Mouse (Mus musculus) midbrain, embryonic 11.5 days (tissue): ENCODE results near the gene Efcab2. TPM values are rescaled to one million over a fixed set of nuclear protein-coding genes. Genes with fewer than 3 reads are reported as not detected.
A peak's percentile ranks its signal among the peaks of the same experiment; 100 is the strongest.

Source experiments
- ATAC-seq: fragments of 200-750 bp; cut with Nextera tagmentation; 2 replicates; pipeline ENCODE4 v1.8.0; 2017; ENCODE audit warnings: moderate TSS enrichment, moderate library complexity; ENCODE audit not compliant: low FRiP score
- DNase-seq: peaks from one replicate; pipeline ENCODE4 v3.0.0; 2015; ENCODE audit warnings: low spot score; ENCODE audit errors: missing footprints
- H3K27ac ChIP-seq: fragments of 300-500 bp; sonication (generic); 2 replicates; pipeline ENCODE4 v1.5.1; 2014; ENCODE audit warnings: low read depth, low read length
- H3K27me3 ChIP-seq: fragments of 300-500 bp; sonication (generic); 2 replicates; pipeline ENCODE4 v1.6.1; 2014; ENCODE audit warnings: mild to moderate bottlenecking, low read length, moderate library complexity, mixed read lengths; ENCODE audit not compliant: control insufficient read depth, insufficient read depth
- H3K36me3 ChIP-seq: fragments of 300-500 bp; sonication (generic); 2 replicates; pipeline ENCODE4 v1.6.1; 2014; ENCODE audit warnings: mild to moderate bottlenecking, low read length, moderate library complexity, mixed read lengths; ENCODE audit not compliant: control insufficient read depth, insufficient read depth
- H3K4me1 ChIP-seq: fragments of 300-500 bp; sonication (generic); 2 replicates; pipeline ENCODE4 v1.6.1; 2014; ENCODE audit warnings: low read length; ENCODE audit not compliant: control insufficient read depth, insufficient read depth
- H3K4me2 ChIP-seq: fragments of 300-500 bp; sonication (generic); 2 replicates; pipeline ENCODE4 v1.6.1; 2014; ENCODE audit warnings: mild to moderate bottlenecking, moderate library complexity
- H3K4me3 ChIP-seq: fragments of 300-500 bp; sonication (generic); 2 replicates; pipeline ENCODE4 v1.5.1; 2014; ENCODE audit warnings: low read depth, low read length
- H3K9ac ChIP-seq: fragments of 300-500 bp; sonication (generic); 2 replicates; pipeline ENCODE4 v1.6.1; 2014; ENCODE audit warnings: low read length
- H3K9me3 ChIP-seq: fragments of 300-500 bp; sonication (generic); 2 replicates; pipeline ENCODE4 v1.6.1; 2016; ENCODE audit warnings: low read length; ENCODE audit not compliant: control insufficient read depth
- WGBS: fragments of 180-500 bp; shearing (Covaris S2); extraction: QIAGEN DNeasy Blood & Tissue Kit; methylation state at CpG from one replicate; pipeline ENCODE4 v1.1.7; 2014; 5-methylcytosine and 5-hydroxymethylcytosine counted together
- polyA plus RNA-seq: library from polyadenylated mRNA; unstranded; fragments of >200 nt; fragmentation: Nextera tagmentation; extraction: Ambion mirVana; gene quantifications from 2 replicates; pipeline ENCODE4 v1.2.1, GENCODE M21; 2014

The Efcab2 gene
- polyA plus RNA-seq, 1 experiment from 2014 or later: 9.9 TPM

GRCm38 (mm10) chr1:178395091-178395490 lies 10.8 kb upstream of the Efcab2 start:
- no peaks in the 10 kb centered on the region for H3K36me3 ChIP-seq
- no peaks in the 10 kb centered on the region for H3K27me3 ChIP-seq
- H3K4me1 ChIP-seq: no peaks in the 10 kb centered on the region
- no peak overlapping the region for H3K4me2 ChIP-seq
- H3K4me3 ChIP-seq: no peak overlapping the region
- H3K27ac ChIP-seq: no peak overlapping the region
- H3K9ac ChIP-seq: no peak overlapping the region
- no peaks in the 10 kb centered on the region for H3K9me3 ChIP-seq
- DNase-seq (no peak), ATAC-seq (no peak)
- WGBS: 90% methylated on average over 6 of the region's 6 CpGs

GRCm38 (mm10) chr1:178396383-178396782 lies 9.5 kb upstream of the Efcab2 start:
- Histone ChIP-seq H3K27me3 (no peaks in the 10 kb centered on the region), H3K4me2 (no peak overlapping the region), H3K4me3 (no peak overlapping the region), H3K4me1 (no peaks in the 10 kb centered on the region), H3K9ac (no peak overlapping the region), H3K9me3 (no peaks in the 10 kb centered on the region), H3K27ac (no peak overlapping the region), H3K36me3 (no peaks in the 10 kb centered on the region)
- WGBS: 88% methylated on average over 4 of the region's 4 CpGs
- DNase-seq (no peak), ATAC-seq (no peak)

- H3K4me3 ChIP-seq: no peak overlapping the region
- H3K4me1 ChIP-seq: no peaks in the 10 kb centered on the region
- H3K27me3 ChIP-seq: no peaks in the 10 kb centered on the region
- H3K9me3 ChIP-seq: no peaks in the 10 kb centered on the region
- H3K9ac ChIP-seq: no peak overlapping the region
- ATAC-seq: no peak
- no peak for DNase-seq
- no peak overlapping the region for H3K27ac ChIP-seq
- H3K36me3 ChIP-seq: no peaks in the 10 kb centered on the region
- no peak overlapping the region for H3K4me2 ChIP-seq
- WGBS: 78% methylated on average over 6 of the region's 6 CpGs
These were observed 6.0 kb upstream of the Efcab2 start for GRCm38 (mm10) chr1:178399879-178400278.

- DNase-seq (no peak), ATAC-seq (no peak)
- WGBS: 80% methylated on average over 7 of the region's 7 CpGs
- H3K27ac ChIP-seq: no peak overlapping the region
- H3K9me3 ChIP-seq: no peaks in the 10 kb centered on the region
- no peak overlapping the region for H3K4me2 ChIP-seq
- no peaks in the 10 kb centered on the region for H3K4me1 ChIP-seq
- no peak overlapping the region for H3K4me3 ChIP-seq
- no peak overlapping the region for H3K9ac ChIP-seq
- no peaks in the 10 kb centered on the region for H3K36me3 ChIP-seq
- no peaks in the 10 kb centered on the region for H3K27me3 ChIP-seq
These were observed 5.2 kb upstream of the Efcab2 start for GRCm38 (mm10) chr1:178400652-178401051.

- H3K9me3 ChIP-seq: no peaks in the 10 kb centered on the region
- no peaks in the 10 kb centered on the region for H3K36me3 ChIP-seq
- ATAC-seq (no peak), DNase-seq (no peak)
- no peaks in the 10 kb centered on the region for H3K4me1 ChIP-seq
- H3K4me2 ChIP-seq: no peak overlapping the region
- WGBS: 68% methylated on average over 6 of the region's 6 CpGs
- no peak overlapping the region for H3K27ac ChIP-seq
- H3K9ac ChIP-seq: no peak overlapping the region
- no peaks in the 10 kb centered on the region for H3K27me3 ChIP-seq
- no peak overlapping the region for H3K4me3 ChIP-seq
These were observed 3.9 kb upstream of the Efcab2 start for GRCm38 (mm10) chr1:178401960-178402359.

GRCm38 (mm10) chr1:178405445-178405911 lies 407 bp upstream of the Efcab2 start:
- peak overlapping the region; percentile 99 for H3K27ac ChIP-seq
- no peaks in the 10 kb centered on the region for H3K27me3 ChIP-seq
- under 1% methylated on average over 23 of the region's 23 CpGs for WGBS
- peak overlapping the region; percentile 46 for H3K4me2 ChIP-seq
- no peaks in the 10 kb centered on the region for H3K36me3 ChIP-seq
- H3K9me3 ChIP-seq: no peaks in the 10 kb centered on the region
- DNase-seq: peak; percentile 97
- ATAC-seq: peak; percentile 83
- peak overlapping the region; percentile 94 for H3K9ac ChIP-seq
- H3K4me3 ChIP-seq: peak overlapping the region; percentile 56
- no peaks in the 10 kb centered on the region for H3K4me1 ChIP-seq

- ATAC-seq (no peak; the same call in 1 of the 2 replicates), DNase-seq (no peak)
These were observed 1.1 kb downstream of the Efcab2 start for GRCm38 (mm10) chr1:178406765-178407645.

GRCm38 (mm10) chr1:178407651-178408050 lies 1.8 kb downstream of the Efcab2 start:
- Histone ChIP-seq H3K9me3 (no peaks in the 10 kb centered on the region), H3K4me1 (no peaks in the 10 kb centered on the region), H3K4me3 (no peak overlapping the region), H3K9ac (no peak overlapping the region), H3K4me2 (no peak overlapping the region), H3K36me3 (no peaks in the 10 kb centered on the region), H3K27me3 (no peaks in the 10 kb centered on the region), H3K27ac (no peak overlapping the region)
- DNase-seq (no peak), ATAC-seq (no peak)
- 80% methylated on average over 2 of the region's 2 CpGs for WGBS

More at GRCm38 (mm10) chr1:178406765-178407645, 1.1 kb downstream of the Efcab2 start:
- Histone ChIP-seq H3K4me1 (no peaks in the 10 kb centered on the region), H3K9me3 (no peaks in the 10 kb centered on the region), H3K4me3 (peak overlapping the region; percentile 56), H3K27ac (peak overlapping the region; percentile 99), H3K9ac (peak overlapping the region; percentile 94), H3K36me3 (no peaks in the 10 kb centered on the region), H3K4me2 (peak overlapping the region; percentile 46), H3K27me3 (no peaks in the 10 kb centered on the region)
- WGBS: 66% methylated on average over 12 of the region's 12 CpGs

GRCm38 (mm10) chr1:178408901-178409361 lies 3.0 kb downstream of the Efcab2 start:
- DNase-seq: no peak
- H3K36me3 ChIP-seq: no peaks in the 10 kb centered on the region
- H3K4me3 ChIP-seq: no peak overlapping the region
- no peaks in the 10 kb centered on the region for H3K9me3 ChIP-seq
- no peak for ATAC-seq
- H3K4me1 ChIP-seq: no peaks in the 10 kb centered on the region
- no peak overlapping the region for H3K27ac ChIP-seq
- no peak overlapping the region for H3K4me2 ChIP-seq
- no peaks in the 10 kb centered on the region for H3K27me3 ChIP-seq
- no peak overlapping the region for H3K9ac ChIP-seq
- WGBS: 54% methylated on average over 4 of the region's 4 CpGs
